Mouse (Mus musculus) spleen, adult 2 months (tissue): ENCODE results near the gene P2ry13.

Experiments
- CTCF ChIP-seq: fragments of 200-500 bp; IDR thresholded peaks from 2 replicates; pipeline ENCODE4 v1.5.1; 2011; ENCODE audit warnings: mild to moderate bottlenecking, inconsistent platforms; ENCODE audit not compliant: insufficient read depth, insufficient read length, insufficient replicate concordance; ENCODE audit errors: extremely low read depth
- POLR2A ChIP-seq: fragments of 200-500 bp; IDR thresholded peaks from 2 replicates; pipeline ENCODE4 v1.6.1; 2011; ENCODE audit warnings: low read depth, low read length, inconsistent platforms

DNA sequence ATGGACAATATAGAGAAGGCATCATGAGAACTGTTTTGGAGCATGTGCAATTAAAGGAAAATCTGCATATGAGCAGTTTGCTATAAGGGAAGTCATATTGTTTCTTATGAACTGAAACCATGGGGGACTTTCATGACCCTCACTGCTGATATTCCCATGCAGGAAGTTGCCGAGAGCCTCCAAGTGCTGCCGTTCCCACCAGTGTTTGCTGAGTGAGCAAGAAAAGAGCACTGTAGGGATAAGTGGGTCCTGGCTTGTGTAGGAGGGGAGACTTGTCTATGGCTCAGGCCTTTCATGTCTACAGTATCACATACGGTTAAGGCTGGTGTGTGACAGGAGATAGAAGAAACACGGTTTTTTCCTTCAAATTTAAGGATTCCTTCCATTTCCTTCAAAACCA lies 25.0 kb downstream of the P2ry13 start:
- TF ChIP-seq POLR2A, result no peak
- no peak for TF ChIP-seq CTCF
